Mouse (Mus musculus): ENCODE results near the gene Scfd2. TPM values are rescaled to one million over a fixed set of nuclear protein-coding genes. Genes with fewer than 3 reads are reported as not detected.
A peak's percentile ranks its signal among the peaks of the same experiment; 100 is the strongest.

Gene Scfd2
- polyA plus RNA-seq, 1 experiment from 2014 or later = 20.6 TPM

GRCm38 (mm10) chr5:74208438-74208837 is 323.1 kb downstream of the Scfd2 start:
- no peak overlapping the region for H3K4me3 ChIP-seq (replicated peaks)
- H3K9ac ChIP-seq (replicated peaks) = no peak overlapping the region
- no peaks in the 10 kb centered on the region for H3K27me3 ChIP-seq (replicated peaks)
- H3K4me2 ChIP-seq = no peak overlapping the region
- no peaks in the 10 kb centered on the region for H3K9me3 ChIP-seq (replicated peaks)
- no peak for ATAC-seq (ENCODE audit: low FRiP score)
- 0 out of 2 replicates have a peak, but pooled peaks cover 3% of the 10 kb centered on the region for H3K4me1 ChIP-seq
- no peak overlapping the region for H3K27ac ChIP-seq (replicated peaks)
- 73% methylated on average over 7 of the region's 7 CpGs for WGBS
- H3K36me3 ChIP-seq = no peaks in the 10 kb centered on the region

- 0 out of 2 replicates have a peak, but pooled peaks cover 3% of the 10 kb centered on the region for H3K4me1 ChIP-seq
- WGBS = 93% methylated on average over 3 of the region's 3 CpGs
- H3K27ac ChIP-seq (replicated peaks) = no peak overlapping the region
- no peak overlapping the region for H3K4me3 ChIP-seq (replicated peaks)
- H3K4me2 ChIP-seq = no peak overlapping the region
- no peak for ATAC-seq (ENCODE audit: low FRiP score)
- H3K9ac ChIP-seq (replicated peaks) = no peak overlapping the region
- H3K9me3 ChIP-seq (replicated peaks) = no peaks in the 10 kb centered on the region
- H3K27me3 ChIP-seq (replicated peaks) = no peaks in the 10 kb centered on the region
- H3K36me3 ChIP-seq = no peaks in the 10 kb centered on the region
Measured at GRCm38 (mm10) chr5:74207209-74207608, 324.4 kb downstream of the Scfd2 start.

- no peak overlapping the region for H3K27ac ChIP-seq (replicated peaks)
- H3K9me3 ChIP-seq (replicated peaks) = no peaks in the 10 kb centered on the region
- H3K9ac ChIP-seq (replicated peaks) = no peak overlapping the region
- no peaks in the 10 kb centered on the region for H3K36me3 ChIP-seq
- no peaks in the 10 kb centered on the region for H3K27me3 ChIP-seq (replicated peaks)
- no peak overlapping the region for H3K4me2 ChIP-seq
- H3K4me3 ChIP-seq (replicated peaks) = no peak overlapping the region
- ATAC-seq (ENCODE audit: low FRiP score) = no peak
- 93% methylated on average over 7 of the region's 7 CpGs for WGBS
- 0 out of 2 replicates have a peak, but pooled peaks cover 3% of the 10 kb centered on the region for H3K4me1 ChIP-seq
Measured at GRCm38 (mm10) chr5:74206649-74207048, 324.9 kb downstream of the Scfd2 start.

GRCm38 (mm10) chr5:74206038-74206437 is 325.5 kb downstream of the Scfd2 start:
- Histone ChIP-seq H3K27ac (replicated peaks) (no peak overlapping the region), H3K9me3 (replicated peaks) (no peaks in the 10 kb centered on the region), H3K9ac (replicated peaks) (no peak overlapping the region), H3K4me1 (0 out of 2 replicates have a peak, but pooled peaks cover 3% of the 10 kb centered on the region), H3K4me2 (no peak overlapping the region), H3K4me3 (replicated peaks) (no peak overlapping the region), H3K36me3 (no peaks in the 10 kb centered on the region), H3K27me3 (replicated peaks) (no peaks in the 10 kb centered on the region)
- 84% methylated on average over 7 of the region's 7 CpGs for WGBS
- no peak for ATAC-seq (ENCODE audit: low FRiP score)

GRCm38 (mm10) chr5:74205509-74205908 is 326.1 kb downstream of the Scfd2 start:
- no peak for ATAC-seq (ENCODE audit: low FRiP score)
- whole genome bisulfite sequencing = 17% methylated on average over 8 of the region's 8 CpGs
- Histone ChIP-seq H3K4me1 (0 out of 2 replicates have a peak, but pooled peaks cover 3% of the 10 kb centered on the region), H3K4me2 (no peak overlapping the region), H3K36me3 (no peaks in the 10 kb centered on the region), H3K4me3 (replicated peaks) (no peak overlapping the region), H3K9ac (replicated peaks) (no peak overlapping the region), H3K27ac (replicated peaks) (no peak overlapping the region), H3K27me3 (replicated peaks) (no peaks in the 10 kb centered on the region), H3K9me3 (replicated peaks) (no peaks in the 10 kb centered on the region)

GRCm38 (mm10) chr5:74204465-74204864 is 327.1 kb downstream of the Scfd2 start:
- no peaks in the 10 kb centered on the region for H3K36me3 ChIP-seq
- WGBS = 52% methylated on average over 5 of the region's 5 CpGs

GRCm38 (mm10) chr5:74202515-74202914 is 329.0 kb downstream of the Scfd2 start:
- 86% methylated on average over 4 of the region's 4 CpGs for WGBS
- H3K36me3 ChIP-seq = no peaks in the 10 kb centered on the region
- H3K27ac ChIP-seq (replicated peaks) = no peak overlapping the region
- H3K27me3 ChIP-seq (replicated peaks) = no peaks in the 10 kb centered on the region
- no peak overlapping the region for H3K4me2 ChIP-seq
- no peak overlapping the region for H3K4me3 ChIP-seq (replicated peaks)
- peaks cover 20% of the 10 kb centered on the region for H3K4me1 ChIP-seq
- H3K9me3 ChIP-seq (replicated peaks) = no peaks in the 10 kb centered on the region
- H3K9ac ChIP-seq (replicated peaks) = no peak overlapping the region
- ATAC-seq (ENCODE audit: low FRiP score) = no peak

More at GRCm38 (mm10) chr5:74204465-74204864, 327.1 kb downstream of the Scfd2 start:
- H3K4me3 ChIP-seq (replicated peaks) = no peak overlapping the region
- H3K9ac ChIP-seq (replicated peaks) = no peak overlapping the region
- no peak overlapping the region for H3K4me2 ChIP-seq
- peaks cover 7% of the 10 kb centered on the region; the same call in 1 of the 2 replicates for H3K4me1 ChIP-seq
- ATAC-seq (ENCODE audit: low FRiP score) = no peak
- no peak overlapping the region for H3K27ac ChIP-seq (replicated peaks)
- H3K9me3 ChIP-seq (replicated peaks) = no peaks in the 10 kb centered on the region
- no peaks in the 10 kb centered on the region for H3K27me3 ChIP-seq (replicated peaks)

GRCm38 (mm10) chr5:74201570-74202357 is 329.8 kb downstream of the Scfd2 start:
- Histone ChIP-seq H3K4me2 (no peak overlapping the region), H3K27ac (replicated peaks) (no peak overlapping the region), H3K4me1 (peaks cover 27% of the 10 kb centered on the region), H3K9me3 (replicated peaks) (no peaks in the 10 kb centered on the region), H3K9ac (replicated peaks) (no peak overlapping the region), H3K36me3 (no peaks in the 10 kb centered on the region), H3K27me3 (replicated peaks) (no peaks in the 10 kb centered on the region), H3K4me3 (replicated peaks) (no peak overlapping the region)
- WGBS = 46% methylated on average over 10 of the region's 10 CpGs
- ATAC-seq (ENCODE audit: low FRiP score) = no peak

GRCm38 (mm10) chr5:74200481-74200880 is 331.1 kb downstream of the Scfd2 start:
- no peak for ATAC-seq (ENCODE audit: low FRiP score)
- Histone ChIP-seq H3K36me3 (no peaks in the 10 kb centered on the region), H3K4me1 (peaks cover 33% of the 10 kb centered on the region), H3K27me3 (replicated peaks) (no peaks in the 10 kb centered on the region), H3K4me2 (no peak overlapping the region), H3K9me3 (replicated peaks) (no peaks in the 10 kb centered on the region), H3K27ac (replicated peaks) (no peak overlapping the region), H3K4me3 (replicated peaks) (no peak overlapping the region), H3K9ac (replicated peaks) (no peak overlapping the region)
- WGBS = 92% methylated on average over 8 of the region's 8 CpGs

- no peaks in the 10 kb centered on the region for H3K9me3 ChIP-seq (replicated peaks)
- no peak overlapping the region for H3K4me2 ChIP-seq
- H3K4me3 ChIP-seq (replicated peaks) = no peak overlapping the region
- no peak overlapping the region for H3K27ac ChIP-seq (replicated peaks)
- ATAC-seq (ENCODE audit: low FRiP score) = no peak
- H3K9ac ChIP-seq (replicated peaks) = no peak overlapping the region
- H3K36me3 ChIP-seq = no peaks in the 10 kb centered on the region
- no peaks in the 10 kb centered on the region for H3K27me3 ChIP-seq (replicated peaks)
- H3K4me1 ChIP-seq = peaks cover 36% of the 10 kb centered on the region
- 72% methylated on average over 13 of the region's 13 CpGs for WGBS
Measured at GRCm38 (mm10) chr5:74199793-74200192, 331.8 kb downstream of the Scfd2 start.

- Histone ChIP-seq H3K27me3 (replicated peaks) (no peaks in the 10 kb centered on the region), H3K9me3 (replicated peaks) (no peaks in the 10 kb centered on the region), H3K4me2 (peak overlapping the region; percentile 99), H3K4me1 (peaks cover 48% of the 10 kb centered on the region), H3K4me3 (replicated peaks) (no peak overlapping the region), H3K9ac (replicated peaks) (no peak overlapping the region), H3K27ac (replicated peaks) (no peak overlapping the region; the same call in 1 of the 2 replicates), H3K36me3 (no peaks in the 10 kb centered on the region)
- WGBS = 68% methylated on average over 11 of the region's 11 CpGs
- ATAC-seq (ENCODE audit: low FRiP score) = no peak
Measured at GRCm38 (mm10) chr5:74198446-74198845, 333.1 kb downstream of the Scfd2 start.
